Mouse (Mus musculus) left cerebral cortex, adult 9 months (tissue): ENCODE results near the gene Atp23.

ENCODE experiments used
- DNase-seq, 2 experiments: peaks; one replicate each; pipeline ENCODE4 v3.0.0; 2022; ENCODE audit warnings: low spot score in 2 of 2

The Atp23 gene

GRCm38 (mm10) chr10:126900821-126901487 lies at the start of gene Atp23:
Gene Atp23 (minus strand): TSS chr10:126901355.
- peak; percentile 62 to 88 for DNase-seq

- no peak for DNase-seq
Measured at GRCm38 (mm10) chr10:126950572-126950971, 49.4 kb upstream of the Atp23 start.

GRCm38 (mm10) chr10:126949824-126950223 lies 48.7 kb upstream of the Atp23 start:
- DNase-seq, result no peak

GRCm38 (mm10) chr10:126945531-126945930 lies 44.4 kb upstream of the Atp23 start:
- no peak for DNase-seq

GRCm38 (mm10) chr10:126940949-126941348 lies 39.8 kb upstream of the Atp23 start:
- DNase-seq, result no peak

- peak; percentile 71 to 74 for DNase-seq
Measured at GRCm38 (mm10) chr10:126935556-126936381, 34.6 kb upstream of the Atp23 start.

- DNase-seq, result no peak
Measured at GRCm38 (mm10) chr10:126935121-126935520, 34.0 kb upstream of the Atp23 start.

GRCm38 (mm10) chr10:126934561-126934960 lies 33.4 kb upstream of the Atp23 start:
- DNase-seq, result no peak

GRCm38 (mm10) chr10:126931760-126932139 lies 30.6 kb upstream of the Atp23 start:
- DNase-seq, result no peak

GRCm38 (mm10) chr10:126931123-126931759 lies 30.1 kb upstream of the Atp23 start:
- peak in 1 of 2 experiments; percentile 63 for DNase-seq

- no peak for DNase-seq
Measured at GRCm38 (mm10) chr10:126930270-126931121, 29.3 kb upstream of the Atp23 start.

- DNase-seq, result no peak
Measured at GRCm38 (mm10) chr10:126929543-126929942, 28.4 kb upstream of the Atp23 start.

GRCm38 (mm10) chr10:126928819-126929206 lies 27.7 kb upstream of the Atp23 start:
- DNase-seq, result no peak

GRCm38 (mm10) chr10:126928011-126928818 lies 27.1 kb upstream of the Atp23 start:
- peak; percentile 55 to 82 for DNase-seq

- DNase-seq, result peak in 1 of 2 experiments; percentile 65
Measured at GRCm38 (mm10) chr10:126927101-126927961, 26.2 kb upstream of the Atp23 start.

- no peak for DNase-seq
Measured at GRCm38 (mm10) chr10:126925391-126925790, 24.2 kb upstream of the Atp23 start.

GRCm38 (mm10) chr10:126924087-126924486 lies 22.9 kb upstream of the Atp23 start:
- DNase-seq, result no peak

- DNase-seq, result no peak
Measured at GRCm38 (mm10) chr10:126920220-126920619, 19.1 kb upstream of the Atp23 start.

- peak; percentile 72 to 95 for DNase-seq
Measured at GRCm38 (mm10) chr10:126919067-126919466, 17.9 kb upstream of the Atp23 start.

GRCm38 (mm10) chr10:126914288-126914687 lies 13.1 kb upstream of the Atp23 start:
- no peak for DNase-seq
